Mouse (Mus musculus): ENCODE measurements around the gene Brcc3.

DNA sequence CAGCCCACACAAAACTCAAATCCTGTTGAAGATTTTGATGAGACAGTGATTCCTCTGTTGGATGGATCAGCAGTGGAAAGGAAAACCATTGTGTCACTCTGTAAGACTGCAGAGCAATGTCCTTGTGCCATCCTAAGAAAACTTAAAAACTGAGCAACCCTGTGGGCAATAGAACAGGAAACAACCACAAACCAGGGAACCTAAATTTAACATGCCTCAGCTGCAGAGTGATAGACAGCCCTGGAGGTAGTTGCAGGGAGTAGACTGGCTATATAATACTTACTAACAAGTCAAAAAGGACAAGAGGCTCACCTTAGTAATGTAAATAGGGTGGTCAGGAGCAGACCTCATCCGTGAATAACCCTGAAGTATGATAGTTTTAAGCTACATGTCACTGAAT, 38.2 kb downstream of the Brcc3 start:
- TF ChIP-seq MAFK (IDR thresholded peaks at IDR 0.05; ENCODE audit: insufficient read depth, low read depth, low read length) (no peak), CHD2 (IDR thresholded peaks at IDR 0.05; ENCODE audit: low read depth, low read length) (no peak), ZNF384 (IDR thresholded peaks at IDR 0.05; ENCODE audit: low read depth, low read length) (no peak), HCFC1 (IDR thresholded peaks at IDR 0.05; ENCODE audit: borderline replicate concordance, insufficient read depth, low read length) (no peak)

Data from ES-E14 (cell line).